Mouse (Mus musculus) limb, embryonic 13.5 days (tissue): ENCODE results near the gene Gstp3. TPM values are rescaled to one million over a fixed set of nuclear protein-coding genes. Genes with fewer than 3 reads are reported as not detected.

Source experiments
- polyA plus RNA-seq: library from polyadenylated mRNA; unstranded; fragments of >200 nt; fragmentation: Nextera tagmentation; extraction: Ambion mirVana; gene quantifications from 2 replicates; pipeline ENCODE4 v1.2.1, GENCODE M21; 2015

Gstp3 gene
- polyA plus RNA-seq, 1 experiment from 2014 or later: not detected

Other genes with a start within 250 kb of the Gstp3 start
- gene Chka, start 207.8 kb downstream of the Gstp3 start, polyA plus RNA-seq: 46.0 and 47.8 TPM in 2 replicates
- gene Tcirg1, start 152.4 kb downstream of the Gstp3 start, polyA plus RNA-seq: 40.3 and 52.9 TPM in 2 replicates
- gene Ndufs8, start 146.8 kb downstream of the Gstp3 start, polyA plus RNA-seq: 259 and 267 TPM in 2 replicates
- gene Aldh3b1, start 129.8 kb downstream of the Gstp3 start, polyA plus RNA-seq: 1.1 and 1.3 TPM in 2 replicates
- gene Unc93b1, start 124.4 kb downstream of the Gstp3 start, polyA plus RNA-seq: 14.2 and 15.0 TPM in 2 replicates
- 0.05 TPM in 1 of 2 replicates, not detected in the other for gene Aldh3b3, start 100.9 kb downstream of the Gstp3 start, polyA plus RNA-seq
- gene Aldh3b2, start 87.2 kb downstream of the Gstp3 start, polyA plus RNA-seq: 7.8 and 9.3 TPM in 2 replicates
- gene Acy3, start 73.0 kb downstream of the Gstp3 start, polyA plus RNA-seq: 4.6 and 6.8 TPM in 2 replicates
- not detected in 2 replicates for gene Tbx10, start 66.8 kb downstream of the Gstp3 start, polyA plus RNA-seq
- gene Nudt8, start 59.0 kb downstream of the Gstp3 start, polyA plus RNA-seq: 32.9 and 34.2 TPM in 2 replicates
- 4.5 and 4.7 TPM in 2 replicates for gene Gm49405, start 58.9 kb downstream of the Gstp3 start, polyA plus RNA-seq
- gene Doc2g, start 56.3 kb downstream of the Gstp3 start, polyA plus RNA-seq: 4.6 and 5.5 TPM in 2 replicates
- 188 and 199 TPM in 2 replicates for gene Ndufv1, start 46.8 kb downstream of the Gstp3 start, polyA plus RNA-seq
- 573 and 575 TPM in 2 replicates for gene Gstp1, start 21.6 kb downstream of the Gstp3 start, polyA plus RNA-seq
- gene Gstp2, start 13.5 kb downstream of the Gstp3 start, polyA plus RNA-seq: 0.61 and 6.7 TPM in 2 replicates
- gene Cabp2, start 22.0 kb upstream of the Gstp3 start, polyA plus RNA-seq: not detected in 2 replicates
- gene Cdk2ap2, start 37.6 kb upstream of the Gstp3 start, polyA plus RNA-seq: 56.8 TPM in 2 replicates
- gene Pitpnm1, start 40.4 kb upstream of the Gstp3 start, polyA plus RNA-seq: 6.6 and 7.3 TPM in 2 replicates
- 98.5 and 105 TPM in 2 replicates for gene Aip, start 66.3 kb upstream of the Gstp3 start, polyA plus RNA-seq
- not detected in 2 replicates for gene Gpr152, start 80.2 kb upstream of the Gstp3 start, polyA plus RNA-seq
- gene Cabp4, start 84.5 kb upstream of the Gstp3 start, polyA plus RNA-seq: 0.05 and 0.13 TPM in 2 replicates
- 137 and 146 TPM in 2 replicates for gene Coro1b, start 89.0 kb upstream of the Gstp3 start, polyA plus RNA-seq
- gene Ptprcap, start 94.0 kb upstream of the Gstp3 start, polyA plus RNA-seq: 2.7 and 3.6 TPM in 2 replicates
- gene Rps6kb2, start 103.8 kb upstream of the Gstp3 start, polyA plus RNA-seq: 63.9 and 65.7 TPM in 2 replicates
- gene Carns1, start 115.9 kb upstream of the Gstp3 start, polyA plus RNA-seq: 2.2 and 2.5 TPM in 2 replicates
- 1.3 and 2.7 TPM in 2 replicates for gene Tbc1d10c, start 131.7 kb upstream of the Gstp3 start, polyA plus RNA-seq
- gene Ppp1ca, start 132.5 kb upstream of the Gstp3 start, polyA plus RNA-seq: 817 and 858 TPM in 2 replicates
- gene Rad9a, start 142.1 kb upstream of the Gstp3 start, polyA plus RNA-seq: 36.2 and 38.1 TPM in 2 replicates
- 9.0 and 10.0 TPM in 2 replicates for gene Clcf1, start 154.7 kb upstream of the Gstp3 start, polyA plus RNA-seq
- gene AC109138.7, start 154.8 kb upstream of the Gstp3 start, polyA plus RNA-seq: not detected in 2 replicates
- gene Pold4, start 172.3 kb upstream of the Gstp3 start, polyA plus RNA-seq: 17.6 and 21.4 TPM in 2 replicates
- gene Ssh3, start 209.6 kb upstream of the Gstp3 start, polyA plus RNA-seq: 15.7 and 16.0 TPM in 2 replicates
- 13.6 and 14.7 TPM in 2 replicates for gene Ankrd13d, start 223.6 kb upstream of the Gstp3 start, polyA plus RNA-seq
- gene Grk2, start 246.7 kb upstream of the Gstp3 start, polyA plus RNA-seq: 16.5 and 18.5 TPM in 2 replicates